Mouse (Mus musculus): ENCODE data around the gene Stra6.

Stra6 gene

GRCm38 (mm10) chr9:58092581-58093269 is 29.1 kb downstream of the Stra6 start:
- DNase-seq (ENCODE audit: low read depth in 2 of 2, low spot score in 2 of 2), result no peak

- DNase-seq (ENCODE audit: low read depth in 2 of 2, low spot score in 2 of 2), result no peak
Measured at GRCm38 (mm10) chr9:58093776-58094175, 30.2 kb downstream of the Stra6 start.

DNA sequence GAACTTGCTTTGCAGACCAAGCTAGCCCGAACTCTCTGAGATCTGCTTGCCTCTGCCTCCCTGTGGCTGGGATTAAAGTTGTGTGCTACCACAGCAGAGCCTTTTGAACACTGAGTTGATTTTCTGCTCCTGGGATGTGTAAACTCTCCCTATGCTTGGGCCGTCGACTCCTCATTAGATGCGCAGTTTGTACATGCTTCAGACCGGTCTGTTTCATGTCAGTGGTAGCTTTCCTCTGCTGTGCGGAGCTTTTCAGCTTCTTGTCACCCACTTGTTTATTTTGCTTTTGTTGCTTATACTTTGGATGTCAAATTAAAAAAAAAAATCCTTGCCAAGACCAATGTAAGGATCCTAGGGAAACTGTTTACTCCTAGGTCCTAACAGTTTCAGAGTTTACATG is 32.4 kb downstream of the Stra6 start:
- DNase-seq (ENCODE audit: low read depth in 2 of 2, low spot score in 2 of 2), result no peak

- no peak for DNase-seq (ENCODE audit: low read depth in 2 of 2, low spot score in 2 of 2)
Measured at GRCm38 (mm10) chr9:58096629-58097301, 33.2 kb downstream of the Stra6 start.

GRCm38 (mm10) chr9:58099836-58100565 is 36.4 kb downstream of the Stra6 start:
- DNase-seq (ENCODE audit: low read depth in 2 of 2, low spot score in 2 of 2), result no peak

- no peak for DNase-seq (ENCODE audit: low read depth in 2 of 2, low spot score in 2 of 2)
Measured at GRCm38 (mm10) chr9:58102013-58102412, 38.4 kb downstream of the Stra6 start.

DNA sequence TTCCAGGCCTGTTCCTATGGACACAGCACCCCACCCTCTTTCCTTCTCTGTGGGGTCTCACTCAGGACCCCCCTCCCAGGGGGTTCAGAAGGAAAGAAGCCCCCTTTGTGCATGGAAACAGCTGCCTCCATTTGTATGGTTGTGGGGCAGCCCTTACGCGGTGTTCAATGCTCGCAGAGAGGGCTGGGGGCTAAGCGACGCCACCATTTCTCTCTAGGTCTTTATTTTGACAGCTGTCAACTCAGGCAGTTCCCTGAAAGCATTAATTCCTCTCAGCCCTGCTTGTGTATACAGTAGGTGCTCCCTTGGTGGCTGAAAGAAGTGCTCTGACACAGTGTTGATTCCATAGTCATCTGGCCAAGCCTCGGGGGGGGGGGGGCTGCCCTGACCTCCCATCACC is 40.1 kb downstream of the Stra6 start:
- DNase-seq (ENCODE audit: low read depth in 2 of 2, low spot score in 2 of 2), result no peak

- DNase-seq (ENCODE audit: low read depth in 2 of 2, low spot score in 2 of 2), result no peak
Measured at GRCm38 (mm10) chr9:58105595-58106169, 42.1 kb downstream of the Stra6 start.

- DNase-seq (ENCODE audit: low read depth in 2 of 2, low spot score in 2 of 2), result no peak
Measured at GRCm38 (mm10) chr9:58107494-58107893, 43.9 kb downstream of the Stra6 start.

DNA sequence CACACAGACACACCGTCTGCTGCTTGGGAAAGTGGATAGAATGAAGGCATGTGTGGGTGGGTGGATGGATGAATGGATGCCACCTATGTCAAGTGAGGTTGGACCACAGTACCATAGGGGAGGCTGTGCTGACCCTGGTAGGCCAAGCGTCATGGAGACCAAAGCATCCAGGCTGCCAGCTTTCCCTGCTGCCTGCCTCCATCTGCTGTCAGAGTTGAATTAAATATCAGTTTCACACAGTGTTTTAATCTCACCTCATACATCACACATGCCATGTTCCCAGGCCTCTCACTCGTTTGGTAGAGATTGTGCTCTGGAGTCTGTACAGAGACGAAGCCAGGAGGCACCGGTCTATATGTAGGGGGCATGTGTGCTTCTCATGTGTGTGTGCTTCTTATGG is 47.2 kb downstream of the Stra6 start:
- DNase-seq (ENCODE audit: low read depth in 2 of 2, low spot score in 2 of 2), result no peak

DNA sequence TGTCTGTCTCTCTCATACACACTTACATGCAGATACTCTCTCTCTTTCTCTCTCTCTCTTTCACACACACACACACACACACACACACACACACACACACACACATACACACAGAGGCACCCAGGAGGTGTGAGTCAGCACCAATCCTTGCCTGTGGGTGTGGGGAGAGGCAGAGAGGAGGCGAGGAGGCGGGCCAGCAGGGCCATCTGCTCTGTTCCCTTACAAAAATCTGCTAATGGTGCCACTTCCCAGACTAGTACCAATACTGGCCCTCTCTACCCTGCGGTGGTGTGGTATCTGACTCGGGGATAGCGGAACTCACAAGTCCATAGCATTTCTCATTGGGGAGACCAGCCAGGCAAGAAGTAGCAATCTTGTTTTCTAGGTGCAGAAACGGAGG is 47.8 kb downstream of the Stra6 start:
- no peak for DNase-seq (ENCODE audit: low read depth in 2 of 2, low spot score in 2 of 2)

- DNase-seq (ENCODE audit: low read depth in 2 of 2, low spot score in 2 of 2), result peak; percentile 63 to 71
Measured at GRCm38 (mm10) chr9:58112321-58112751, 48.7 kb downstream of the Stra6 start.

- DNase-seq (ENCODE audit: low read depth in 2 of 2, low spot score in 2 of 2), result no peak
Measured at GRCm38 (mm10) chr9:58112866-58113278, 49.3 kb downstream of the Stra6 start.

GRCm38 (mm10) chr9:58113279-58113884 is 49.8 kb downstream of the Stra6 start:
- no peak for DNase-seq (ENCODE audit: low read depth in 2 of 2, low spot score in 2 of 2)

- DNase-seq (ENCODE audit: low read depth in 2 of 2, low spot score in 2 of 2), result no peak
Measured at GRCm38 (mm10) chr9:58114019-58114418, 50.4 kb downstream of the Stra6 start.

GRCm38 (mm10) chr9:58115297-58115925 is 51.8 kb downstream of the Stra6 start:
- no peak for DNase-seq (ENCODE audit: low read depth in 2 of 2, low spot score in 2 of 2)

DNA sequence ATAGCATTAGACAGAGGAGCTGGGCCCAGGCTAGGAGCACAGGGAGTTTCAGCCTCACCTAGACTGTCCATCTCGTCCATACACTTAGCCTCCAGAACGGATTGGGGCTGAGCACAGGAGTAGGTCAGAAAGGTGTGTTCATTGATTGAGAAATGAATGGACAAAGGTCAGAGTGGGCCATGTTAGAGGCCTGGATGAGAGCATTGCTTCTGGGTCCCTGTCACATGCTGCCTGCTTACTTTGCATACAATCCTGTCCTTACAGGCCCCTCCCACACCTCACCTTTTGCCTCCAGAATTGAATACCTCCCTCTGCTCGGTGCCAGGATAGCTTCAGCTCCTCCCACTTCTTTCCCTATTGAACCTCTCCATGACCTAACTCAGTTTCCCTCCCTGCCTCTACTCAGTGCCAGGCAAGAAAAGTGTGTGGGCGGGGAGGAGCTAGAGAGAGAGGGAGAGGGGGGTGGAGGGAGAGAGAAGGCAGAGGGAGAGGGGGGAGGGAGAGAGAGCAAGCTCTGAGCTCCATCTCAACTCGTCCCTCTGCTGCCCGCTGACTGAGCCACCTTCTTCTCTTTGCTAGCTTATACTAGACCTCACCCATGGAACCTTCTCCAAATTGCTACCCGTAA is 52.5 kb downstream of the Stra6 start:
- no peak for DNase-seq (ENCODE audit: low read depth in 2 of 2, low spot score in 2 of 2)

GRCm38 (mm10) chr9:58118671-58119070 is 55.1 kb downstream of the Stra6 start, which contains the start of gene Ccdc33:
Ccdc33 (minus strand) TSS chr9:58118823.
- no peak for DNase-seq (ENCODE audit: low read depth in 2 of 2, low spot score in 2 of 2)

- DNase-seq (ENCODE audit: low read depth in 2 of 2, low spot score in 2 of 2), result no peak
Measured at GRCm38 (mm10) chr9:58125085-58125484, 61.5 kb downstream of the Stra6 start.

DNA sequence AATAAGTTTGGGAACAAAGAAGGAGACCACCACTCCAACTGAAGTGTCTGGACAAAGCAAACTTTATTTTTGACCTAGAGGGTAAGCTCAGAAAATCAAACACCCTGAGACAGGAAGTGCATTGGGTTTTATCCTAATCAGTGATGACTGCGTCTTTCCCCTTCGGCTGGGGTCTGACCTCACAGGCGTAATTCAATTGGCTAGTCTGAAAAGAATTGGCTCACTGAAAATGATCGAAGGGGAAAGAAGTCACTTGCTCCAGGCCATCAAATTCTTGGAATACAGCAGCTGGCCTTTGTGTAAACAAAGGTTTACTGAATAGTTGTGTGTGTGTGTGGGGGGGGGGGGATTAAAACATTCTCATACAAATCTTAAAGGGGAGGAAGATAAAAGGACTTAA is 62.2 kb downstream of the Stra6 start:
- no peak for DNase-seq (ENCODE audit: low read depth in 2 of 2, low spot score in 2 of 2)
